Mouse (Mus musculus): ENCODE data around the gene Pcsk2.

The Pcsk2 gene

GRCm38 (mm10) chr2:143644374-143644773, 98.4 kb downstream of the Pcsk2 start:
- no peak for DNase-seq (ENCODE audit: low spot score)

- no peak for DNase-seq (ENCODE audit: low spot score)
Observed at GRCm38 (mm10) chr2:143646001-143646400, 100.0 kb downstream of the Pcsk2 start.

- DNase-seq (ENCODE audit: low spot score): no peak
Observed at GRCm38 (mm10) chr2:143654621-143655020, 108.7 kb downstream of the Pcsk2 start.

GRCm38 (mm10) chr2:143656968-143657367, 111.0 kb downstream of the Pcsk2 start:
- DNase-seq (ENCODE audit: low spot score): no peak

DNA sequence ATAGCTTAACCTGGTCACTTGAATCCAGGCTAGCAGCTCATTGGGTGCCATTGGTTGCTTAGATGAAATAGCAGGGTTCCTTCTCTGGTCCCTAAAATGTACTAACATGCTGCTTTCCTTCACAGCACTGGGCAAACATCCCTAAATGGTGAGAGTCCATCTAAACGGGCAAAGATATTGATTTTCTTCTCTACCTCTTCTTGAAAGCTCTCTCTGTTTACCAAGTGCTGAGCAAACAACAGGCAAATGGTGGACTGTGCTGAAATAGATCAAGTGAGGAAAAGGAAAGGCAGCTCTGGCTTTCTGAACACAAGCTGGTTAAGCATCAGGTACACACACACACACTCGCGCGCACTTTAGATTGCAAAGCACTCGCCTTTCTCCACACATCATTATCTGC, 120.8 kb downstream of the Pcsk2 start:
- DNase-seq (ENCODE audit: low spot score): no peak

DNA sequence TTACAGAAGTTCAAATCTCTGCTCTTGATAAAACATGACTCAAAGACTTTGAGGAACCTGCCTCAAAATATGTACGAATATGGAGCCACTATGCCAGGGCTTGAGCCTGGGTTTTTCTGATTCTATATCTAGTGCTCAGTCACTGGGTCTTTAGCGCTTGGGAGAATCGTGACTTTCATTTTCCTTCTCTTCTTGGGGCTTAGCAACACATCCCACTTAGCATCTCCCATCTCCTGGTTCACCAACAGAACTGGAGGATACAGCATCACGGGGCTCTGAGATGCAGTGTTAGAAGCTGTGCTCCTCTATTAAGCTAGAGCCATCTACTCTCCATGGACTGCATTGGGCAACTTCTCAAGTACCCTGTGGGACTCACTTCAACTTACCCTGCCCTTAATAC, 131.9 kb downstream of the Pcsk2 start:
- no peak for DNase-seq (ENCODE audit: low spot score)

GRCm38 (mm10) chr2:143679513-143679912, 133.6 kb downstream of the Pcsk2 start:
- no peak for DNase-seq (ENCODE audit: low spot score)

DNA sequence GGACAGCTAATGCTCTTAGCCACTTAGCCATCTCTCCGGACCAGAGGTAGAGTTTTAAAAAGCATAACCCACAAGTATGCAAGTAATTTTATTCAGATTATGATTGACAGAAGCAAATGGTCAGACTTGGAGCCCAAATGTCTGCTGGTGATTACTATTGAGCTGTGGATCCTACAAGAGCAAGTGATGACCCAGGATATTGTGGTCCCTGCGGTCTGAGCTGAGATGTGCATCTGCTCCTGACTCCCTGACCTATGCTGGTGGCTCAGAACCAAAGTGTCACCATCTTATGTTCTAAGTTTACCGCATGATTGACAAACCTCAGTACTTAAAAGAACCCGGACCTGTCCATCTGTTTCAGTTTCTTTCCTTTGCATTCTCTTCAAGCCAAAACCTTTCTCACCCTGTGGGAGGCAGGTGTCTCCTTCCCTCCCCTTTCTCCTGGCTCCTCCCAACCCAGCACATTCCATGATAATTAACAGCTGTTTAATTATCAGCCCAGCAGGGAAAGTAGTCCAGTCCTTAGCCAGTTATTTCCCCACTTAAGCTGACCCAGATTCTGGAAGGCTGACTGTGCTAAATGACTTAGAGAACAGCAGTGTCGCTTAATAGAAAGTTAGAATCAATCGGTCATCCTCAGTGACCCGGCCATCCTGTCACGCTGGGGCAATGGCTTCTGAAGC, 136.1 kb downstream of the Pcsk2 start:
- DNase-seq (ENCODE audit: low spot score): no peak

- no peak for DNase-seq (ENCODE audit: low spot score)
Observed at GRCm38 (mm10) chr2:143683513-143683912, 137.6 kb downstream of the Pcsk2 start.

DNA sequence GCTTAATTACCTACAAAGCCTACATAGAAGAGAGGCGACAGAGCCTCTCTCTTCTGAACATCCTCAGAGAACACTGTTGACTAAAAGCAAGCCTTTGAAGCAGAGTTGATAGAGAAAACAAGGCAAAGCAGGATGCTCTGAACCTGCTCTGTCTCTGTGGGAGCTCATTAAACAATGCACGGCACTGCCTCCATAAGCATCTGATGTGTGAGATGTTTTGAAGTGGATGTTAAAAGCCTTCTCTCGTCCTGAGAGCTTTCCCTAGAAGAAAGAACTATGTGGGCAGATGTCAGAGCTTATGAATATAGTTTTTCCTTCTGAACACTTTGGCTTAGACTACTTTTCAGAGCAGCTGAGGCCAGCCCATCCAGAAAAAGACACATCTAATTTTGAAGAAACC, 145.3 kb downstream of the Pcsk2 start:
- no peak for DNase-seq (ENCODE audit: low spot score)

DNA sequence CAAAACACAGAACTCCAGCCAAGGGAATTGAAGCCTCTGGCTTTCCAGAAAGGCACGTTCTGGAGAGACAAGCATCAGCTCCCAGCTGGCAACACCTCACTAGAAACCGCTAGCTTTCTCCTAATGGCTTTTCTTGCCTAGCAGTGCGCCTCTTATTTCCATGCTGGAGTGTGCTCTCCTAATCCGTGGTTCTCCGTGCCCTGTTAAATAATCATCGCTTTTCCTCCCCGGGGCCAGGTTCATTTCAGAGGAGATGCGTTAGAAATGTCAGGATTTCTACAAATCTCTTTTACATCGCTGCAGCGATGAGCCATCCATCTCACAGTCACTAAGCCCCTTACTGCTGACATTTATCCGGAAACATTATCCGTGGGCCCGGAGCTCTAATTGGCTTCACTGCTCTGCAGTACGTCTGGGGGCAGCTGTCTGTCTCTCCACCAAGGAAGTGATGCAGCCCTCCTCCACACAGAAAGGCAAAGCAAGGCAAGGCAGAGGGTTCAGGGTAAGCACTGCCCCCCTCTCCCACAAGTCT, 150.1 kb downstream of the Pcsk2 start:
- DNase-seq (ENCODE audit: low spot score): no peak

- no peak for DNase-seq (ENCODE audit: low spot score)
Observed at GRCm38 (mm10) chr2:143696704-143697103, 150.7 kb downstream of the Pcsk2 start.

DNA sequence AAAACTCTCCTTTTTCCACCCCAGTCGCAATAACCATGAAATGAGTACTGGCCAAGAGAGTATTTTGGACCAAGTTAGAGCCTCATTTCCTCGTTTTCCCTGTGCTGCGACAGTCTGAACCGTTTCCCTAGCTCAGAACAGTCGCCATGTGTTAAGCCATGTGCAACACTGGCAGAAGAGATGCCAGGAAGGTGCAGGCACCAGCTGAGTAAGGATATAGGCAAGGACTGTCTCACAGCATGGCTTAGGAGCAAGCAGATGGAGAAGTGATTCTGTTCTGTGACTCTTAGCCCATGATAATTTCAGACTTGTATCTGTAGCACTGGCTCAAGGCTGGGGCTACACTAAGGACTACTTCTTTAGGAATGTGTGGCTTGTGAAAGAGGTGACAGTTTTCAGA, 155.2 kb downstream of the Pcsk2 start:
- no peak for DNase-seq (ENCODE audit: low spot score)

GRCm38 (mm10) chr2:143702931-143703344, 157.0 kb downstream of the Pcsk2 start:
- no peak for DNase-seq (ENCODE audit: low spot score)

GRCm38 (mm10) chr2:143708205-143708604, 162.2 kb downstream of the Pcsk2 start:
- DNase-seq (ENCODE audit: low spot score): no peak

- DNase-seq (ENCODE audit: low spot score): no peak
Observed at GRCm38 (mm10) chr2:143709249-143709648, 163.3 kb downstream of the Pcsk2 start.

DNA sequence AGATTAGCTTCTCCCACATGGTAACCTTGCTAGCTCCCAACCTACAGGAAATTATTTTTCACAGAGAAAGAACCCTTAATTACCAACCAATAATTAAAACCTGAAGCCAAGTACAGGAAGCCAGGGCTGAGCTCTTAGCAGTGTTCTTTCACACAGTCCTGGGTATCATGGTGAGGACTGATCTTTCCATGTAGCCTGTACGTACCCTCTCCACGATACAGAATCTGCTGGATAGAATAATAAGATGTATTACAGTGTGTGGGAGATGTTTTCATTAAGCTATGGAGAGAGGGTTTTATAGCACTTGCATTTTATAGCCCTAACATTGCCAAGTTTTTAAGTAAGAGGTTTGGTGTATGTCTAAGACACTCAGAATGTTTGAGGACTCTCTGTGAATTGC, 164.0 kb downstream of the Pcsk2 start:
- no peak for DNase-seq (ENCODE audit: low spot score)

GRCm38 (mm10) chr2:143711886-143712285, 165.9 kb downstream of the Pcsk2 start:
- DNase-seq (ENCODE audit: low spot score): no peak

DNA sequence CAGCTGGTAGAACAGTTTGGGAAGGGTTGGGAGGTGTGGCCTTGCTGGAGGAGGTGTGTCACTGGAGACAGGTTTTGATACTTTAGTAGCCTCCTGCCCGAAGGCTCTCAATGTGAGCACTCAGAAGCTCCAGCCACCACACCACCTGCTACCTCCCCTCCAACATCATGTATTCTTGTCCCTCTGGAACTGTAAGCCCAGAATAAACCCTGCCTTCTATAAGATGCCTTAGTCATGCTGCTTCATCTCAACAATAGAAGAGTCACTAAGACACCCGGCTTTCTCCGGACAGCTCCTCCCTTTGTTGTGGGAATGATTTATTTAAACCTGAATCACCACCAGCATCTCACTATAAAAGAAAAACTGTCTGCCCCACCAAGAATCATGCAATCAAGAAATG, 166.9 kb downstream of the Pcsk2 start:
- DNase-seq (ENCODE audit: low spot score): no peak

GRCm38 (mm10) chr2:143713902-143714301, 167.9 kb downstream of the Pcsk2 start:
- no peak for DNase-seq (ENCODE audit: low spot score)

DNA sequence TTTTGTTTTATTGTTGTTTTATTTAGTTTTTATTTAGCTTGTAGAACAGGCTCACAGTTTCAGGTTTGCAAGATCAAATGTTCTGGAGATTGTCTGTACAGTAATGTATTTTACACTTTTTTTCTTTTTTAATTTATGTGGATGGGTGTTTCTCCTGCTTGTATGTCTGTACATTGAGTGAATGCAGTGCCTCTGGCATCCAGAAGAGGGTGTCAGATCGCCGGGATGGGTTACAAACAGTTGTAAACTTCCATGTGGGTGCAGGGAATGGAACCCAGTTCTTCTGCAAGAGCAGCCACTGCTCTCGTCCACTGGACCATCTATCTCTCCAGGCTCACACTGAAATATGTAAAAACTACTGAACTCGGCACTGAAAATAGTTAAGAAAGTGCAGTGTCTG, 169.2 kb downstream of the Pcsk2 start:
- no peak for DNase-seq (ENCODE audit: low spot score)

DNA sequence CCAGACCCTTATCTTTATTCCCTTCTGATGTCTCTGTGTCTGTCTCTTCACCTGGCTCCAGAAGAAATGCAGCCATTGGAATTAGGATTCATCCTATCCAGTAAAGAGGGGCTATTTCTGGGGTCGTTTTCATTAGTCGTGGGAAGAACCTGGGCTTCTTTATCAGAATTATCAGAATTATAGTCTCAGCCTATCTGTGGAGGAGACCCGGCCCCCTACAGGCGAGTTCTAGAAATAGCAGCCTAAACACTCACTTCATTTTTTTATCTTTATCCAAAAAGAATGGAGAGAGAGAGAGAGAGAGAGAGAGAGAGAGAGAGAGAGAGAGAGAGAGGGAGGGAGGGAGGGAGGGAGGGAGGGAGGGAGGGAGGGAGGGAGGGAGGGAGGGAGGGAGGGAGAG, 177.3 kb downstream of the Pcsk2 start:
- no peak for DNase-seq (ENCODE audit: low spot score)

GRCm38 (mm10) chr2:143724101-143724500, 178.1 kb downstream of the Pcsk2 start:
- DNase-seq (ENCODE audit: low spot score): no peak

GRCm38 (mm10) chr2:143724720-143725119, 178.8 kb downstream of the Pcsk2 start:
- peak; percentile 16 for DNase-seq (ENCODE audit: low spot score)
